Mouse (Mus musculus) left cerebral cortex, adult 11 months (tissue): ENCODE measurements around the gene Prr14.
"Not testable (repeated sequence)": the region's sequence is repeated elsewhere in the genome, so short reads cannot be mapped to it uniquely, and the experiment has no call there.

ENCODE experiments used
- DNase-seq: peaks from one replicate; pipeline ENCODE4 v3.0.0; 2022; ENCODE audit warnings: low spot score

Prr14 gene

DNA sequence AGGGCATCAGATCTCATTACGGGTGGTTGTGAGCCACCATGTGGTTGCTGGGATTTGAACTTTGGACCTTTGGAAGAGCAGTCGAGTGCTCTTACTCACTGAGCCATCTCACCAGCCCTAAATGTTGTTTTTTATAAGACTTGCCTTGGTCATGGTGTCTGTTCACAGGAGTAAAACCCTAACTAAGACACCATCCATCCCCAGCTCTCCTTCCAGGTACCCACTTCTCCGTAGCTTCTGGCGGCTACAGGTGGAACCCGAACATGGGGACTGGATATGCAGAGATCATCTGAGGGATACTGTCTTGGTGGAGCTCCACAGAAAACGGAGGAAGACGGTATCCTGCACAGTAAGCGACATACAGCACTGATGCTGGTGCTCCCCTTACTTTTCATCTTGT, at the start of gene Prr14:
TSS of gene Prr14 (plus strand) at position 301 of the 400 bp plus-strand sequence.
- not testable (repeated sequence) for DNase-seq

- no peak for DNase-seq
Observed at GRCm38 (mm10) chr7:127411418-127411817, 48.0 kb upstream of the Prr14 start.

DNA sequence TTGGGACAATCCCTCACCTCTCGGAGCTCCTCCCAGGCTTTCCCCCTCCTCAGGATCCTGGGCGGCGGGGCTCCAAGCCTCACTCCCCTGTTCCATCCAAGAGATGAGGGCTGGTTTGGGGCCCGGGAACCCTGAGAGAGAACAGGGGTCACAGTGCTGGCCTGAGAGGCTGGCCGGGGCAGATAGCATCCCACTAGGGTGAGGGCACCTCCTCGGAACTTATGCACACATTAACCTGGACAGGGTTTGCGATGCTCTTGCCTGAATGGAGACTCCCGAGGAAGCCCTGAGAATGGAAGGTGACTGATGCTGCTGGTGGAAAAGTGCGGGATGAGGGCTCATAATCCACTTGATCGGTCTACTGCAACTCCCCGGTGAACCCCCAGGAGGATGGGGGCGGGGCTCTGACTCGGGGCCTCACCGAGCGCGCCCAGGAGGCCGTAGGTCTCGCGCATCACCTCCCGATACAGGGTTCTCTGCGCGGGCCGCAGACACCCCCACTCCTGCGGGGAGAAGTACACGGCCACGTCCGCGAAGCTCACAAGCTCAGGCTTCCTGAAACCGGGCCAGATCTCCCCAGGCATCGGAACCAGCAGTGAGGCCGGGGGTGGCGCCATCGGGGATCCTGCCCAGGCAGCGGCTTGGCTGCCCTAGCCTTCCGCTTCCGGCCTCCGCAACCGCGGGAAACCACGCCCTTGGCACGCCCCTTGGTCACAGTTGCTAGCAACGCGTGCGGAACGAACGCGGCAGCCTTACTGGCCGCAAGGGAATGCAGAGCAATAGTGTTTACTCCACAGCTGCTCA, 37.8 kb upstream of the Prr14 start, which contains the start of gene Zfp688:
TSS of gene Zfp688 (minus strand) at position 681 of the 804 bp plus-strand sequence.
- DNase-seq: peak; percentile 79

DNA sequence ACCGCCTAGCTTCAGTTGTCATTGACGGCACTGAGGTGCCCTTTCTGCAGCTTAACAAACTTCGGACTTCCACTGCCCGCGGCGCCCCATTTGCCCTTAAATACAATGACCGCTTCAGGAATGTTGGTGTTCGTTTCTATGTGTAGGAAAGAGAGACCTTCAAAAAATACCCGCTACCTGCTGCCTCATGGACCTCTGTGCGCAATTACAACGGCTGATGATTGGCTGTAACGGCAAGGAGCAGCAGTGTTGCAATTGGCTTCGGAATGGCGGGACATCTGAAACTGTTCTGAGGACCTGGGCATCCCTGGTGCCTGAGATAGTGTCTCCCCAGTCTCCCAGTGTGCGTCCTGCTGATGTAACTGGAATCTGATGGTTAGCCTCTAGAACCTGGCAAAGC, 37.2 kb upstream of the Prr14 start:
- DNase-seq: peak; percentile 28

DNA sequence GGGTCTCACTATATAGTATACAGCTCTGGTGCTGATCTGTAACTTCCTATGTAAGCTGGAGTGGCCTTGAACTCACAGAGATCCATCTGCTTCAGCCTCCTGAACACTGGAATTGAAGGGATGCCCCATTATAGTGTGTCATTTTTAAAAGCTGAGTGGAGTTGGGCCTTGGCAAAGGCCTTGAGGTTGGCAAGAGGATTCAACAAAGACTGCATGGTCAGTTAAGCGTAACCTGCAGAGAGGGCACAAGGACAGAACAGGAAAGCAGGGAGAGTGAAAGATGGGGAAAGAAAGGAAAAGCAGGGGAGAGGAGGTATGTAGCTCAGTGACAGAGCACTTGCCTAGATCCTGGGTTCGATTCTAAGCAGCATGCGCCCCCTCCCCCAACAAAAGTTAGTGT, 34.1 kb upstream of the Prr14 start:
- DNase-seq: no peak

GRCm38 (mm10) chr7:127425911-127426310, 33.5 kb upstream of the Prr14 start:
- no peak for DNase-seq

DNA sequence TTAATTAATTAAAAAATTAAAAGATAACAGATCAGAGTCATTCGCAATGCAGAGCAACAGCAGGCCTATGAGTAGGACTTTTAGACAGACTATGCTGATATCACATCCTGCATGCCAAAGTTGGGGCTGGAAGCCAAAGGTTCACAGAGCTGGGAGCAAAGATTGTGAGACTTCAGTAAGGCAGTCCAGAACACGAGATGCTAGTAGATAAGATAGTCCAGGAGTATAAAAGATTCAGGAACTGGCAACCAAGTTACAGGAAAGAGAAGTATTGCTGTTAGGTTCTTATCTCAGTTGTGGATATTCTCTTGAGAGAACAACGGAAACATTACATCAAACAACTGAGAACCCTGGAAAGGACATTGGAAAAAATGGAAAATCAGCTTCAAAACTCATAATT, 33.1 kb upstream of the Prr14 start:
- DNase-seq: no peak

- no peak for DNase-seq
Observed at GRCm38 (mm10) chr7:127435206-127435605, 24.2 kb upstream of the Prr14 start.

DNA sequence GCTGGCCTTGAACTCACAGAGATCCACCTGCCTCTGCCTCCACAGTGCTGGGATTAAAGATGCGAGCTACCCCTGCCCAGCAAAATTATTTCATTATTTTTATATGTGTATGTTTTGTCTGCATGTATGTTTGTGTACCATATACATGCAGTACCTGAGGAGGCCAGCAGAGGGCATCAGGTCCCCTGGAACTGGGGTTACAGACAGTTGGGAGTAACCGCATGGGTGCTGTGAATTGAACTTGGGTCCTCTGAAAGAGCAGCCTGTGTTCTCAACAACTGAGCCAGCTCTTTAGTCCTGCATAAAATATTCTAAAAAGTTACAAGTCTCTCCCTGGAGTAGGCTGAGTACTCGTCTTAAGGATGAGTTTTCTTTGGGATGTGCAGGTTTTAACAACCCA, 21.7 kb upstream of the Prr14 start:
- DNase-seq: no peak

DNA sequence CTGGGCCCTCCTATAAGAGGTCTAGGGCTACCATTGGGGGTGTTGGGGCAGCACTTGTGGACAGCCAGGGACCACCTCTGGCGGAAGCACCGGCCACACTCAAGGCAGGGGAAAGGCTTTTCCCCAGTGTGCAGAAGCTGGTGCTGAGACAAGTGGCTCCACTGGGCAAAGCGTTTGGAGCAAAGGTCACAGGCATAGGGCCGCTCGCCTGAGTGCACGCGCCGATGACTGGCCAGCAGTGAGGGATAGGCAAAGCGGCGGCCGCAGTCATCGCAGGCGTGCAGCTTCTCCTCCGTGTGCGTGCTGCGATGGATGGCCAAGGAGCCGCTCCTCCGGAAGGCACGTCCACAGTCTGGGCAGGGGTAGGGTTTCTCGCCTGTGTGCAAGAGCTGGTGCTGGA, 15.4 kb upstream of the Prr14 start:
- no peak for DNase-seq

DNA sequence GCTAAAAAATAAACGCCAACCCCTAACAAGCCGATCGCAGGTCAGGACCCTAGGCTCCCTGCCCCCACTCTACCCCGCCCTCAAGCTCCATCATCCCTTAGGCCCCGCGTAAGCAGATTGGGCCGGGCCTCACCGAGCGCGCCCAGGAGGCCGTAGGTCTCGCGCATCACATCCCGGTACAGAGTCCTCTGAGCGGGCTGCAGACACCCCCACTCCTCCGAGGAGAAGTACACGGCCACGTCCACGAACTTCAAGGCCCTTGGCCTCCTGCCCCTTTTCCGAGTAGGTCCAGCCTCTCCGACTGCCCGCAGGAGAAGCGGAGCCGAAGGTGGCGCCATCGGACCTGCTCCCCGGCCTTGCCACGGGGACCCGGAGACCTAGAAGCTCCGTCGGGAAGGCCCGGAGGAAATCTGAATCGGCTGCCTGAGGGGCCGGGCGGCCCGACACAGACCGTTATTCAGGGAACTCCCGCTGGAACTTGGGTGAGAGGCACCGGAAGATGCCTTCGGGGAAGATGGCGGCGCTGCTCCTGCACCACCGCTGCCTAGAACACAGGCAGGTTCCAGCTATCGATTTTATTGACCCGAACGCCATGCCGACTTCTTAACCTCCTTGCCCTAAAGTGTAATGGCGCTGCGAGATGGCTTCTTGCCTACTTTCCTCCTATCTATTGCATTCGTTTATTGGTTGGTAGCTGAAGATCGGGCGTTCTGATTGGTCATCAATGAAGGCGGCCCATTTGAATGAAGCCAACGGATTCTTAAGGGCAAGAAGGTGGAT, 10.7 kb upstream of the Prr14 start, which contains the start of gene Zfp689:
TSS of gene Zfp689 (minus strand) at position 638 of the 780 bp plus-strand sequence.
- DNase-seq: peak; percentile 94

DNA sequence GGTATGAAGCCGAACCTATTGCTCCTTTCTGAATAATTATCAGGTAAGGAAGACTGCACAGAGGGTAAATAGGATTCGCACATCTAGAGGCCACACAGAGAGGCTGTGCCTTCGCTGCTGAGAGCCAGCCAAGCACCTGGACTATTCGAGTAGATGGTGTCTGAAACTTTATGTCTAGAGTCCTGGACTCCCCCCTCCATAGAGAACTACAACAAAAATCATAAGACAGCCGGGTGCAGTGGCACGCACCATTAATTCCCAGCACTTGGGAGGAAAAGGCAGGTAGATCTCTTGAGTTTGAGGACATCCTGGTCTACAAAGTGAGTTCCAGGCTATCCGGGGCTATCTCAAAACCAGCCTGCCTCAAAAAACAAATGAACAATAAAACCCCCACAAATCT, 9.4 kb upstream of the Prr14 start:
- no peak for DNase-seq

GRCm38 (mm10) chr7:127453056-127453455, 6.4 kb upstream of the Prr14 start:
- no peak for DNase-seq

DNA sequence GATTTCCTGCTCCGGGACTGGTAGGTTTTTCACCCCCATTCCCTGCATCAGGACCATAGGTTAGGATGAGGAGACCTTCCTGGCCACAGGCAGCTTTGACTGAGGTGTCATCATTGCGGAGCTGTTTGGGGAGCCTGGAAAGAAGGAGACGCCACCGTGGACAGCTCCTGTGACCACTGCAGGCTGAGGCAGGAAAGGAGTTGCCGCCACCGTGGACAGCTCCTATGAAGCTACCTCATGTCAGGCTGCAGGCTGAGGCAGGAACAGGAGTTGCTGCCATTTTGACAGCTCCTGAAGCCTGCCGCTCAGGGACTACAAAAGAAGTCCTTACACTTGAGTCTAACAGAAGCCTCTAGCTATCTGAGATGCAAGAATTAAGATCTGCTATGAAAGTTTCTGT, 4.5 kb upstream of the Prr14 start:
- no peak for DNase-seq

DNA sequence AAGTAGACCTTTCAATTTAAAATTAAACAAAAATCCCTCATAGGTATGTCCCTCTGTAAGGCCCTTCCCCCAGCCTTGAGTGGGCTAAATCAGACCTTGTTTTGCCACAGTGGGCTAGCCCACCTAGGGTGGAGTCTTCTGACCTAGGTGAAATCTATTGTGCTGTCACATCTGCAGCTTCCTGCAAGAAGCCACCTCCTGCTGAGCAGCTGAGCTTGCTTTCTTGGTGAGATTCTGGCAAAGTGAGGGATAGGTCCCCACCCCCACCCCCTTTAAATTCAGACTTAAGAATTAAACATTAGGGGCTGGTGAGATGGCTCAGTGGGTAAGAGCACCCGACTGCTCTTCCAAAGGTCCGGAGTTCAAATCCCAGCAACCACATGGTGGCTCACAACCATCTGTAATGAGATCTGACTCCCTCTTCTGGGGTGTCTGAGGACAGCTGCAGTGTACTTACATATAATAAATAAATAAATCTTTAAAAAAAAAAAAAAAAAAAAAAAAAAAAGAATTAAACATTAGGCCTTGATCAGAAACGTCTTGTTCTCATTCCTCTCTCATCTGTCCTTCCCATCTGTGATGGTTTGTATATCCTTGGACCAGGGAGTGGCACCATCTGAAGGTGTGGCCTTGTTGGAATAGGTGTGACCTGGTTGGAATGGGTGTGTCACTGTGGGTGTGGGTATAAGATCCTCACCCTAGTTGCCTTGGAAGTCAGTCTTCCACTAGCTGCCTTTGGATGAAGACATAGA, 864 bp upstream of the Prr14 start:
- DNase-seq: not testable (repeated sequence)

DNA sequence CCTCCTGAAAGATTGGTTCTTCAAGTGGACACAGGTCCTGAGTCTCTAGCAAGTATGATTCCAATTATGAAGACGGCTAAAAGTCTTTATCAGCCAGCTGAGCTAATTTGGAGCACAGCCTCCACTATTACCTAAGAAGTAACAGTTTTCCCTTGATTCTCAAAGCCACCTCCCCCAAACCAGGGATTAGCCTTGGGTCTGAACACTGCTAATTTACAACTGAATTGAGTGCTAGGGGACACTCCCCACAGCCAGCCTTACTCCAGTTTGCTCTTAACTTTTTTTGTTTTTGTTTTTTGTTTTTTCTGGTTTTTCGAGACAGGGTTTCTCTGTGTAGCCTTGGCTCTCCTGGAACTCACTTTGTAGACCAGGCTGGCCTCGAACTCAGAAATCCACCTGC, 5.8 kb downstream of the Prr14 start:
- DNase-seq: no peak

DNA sequence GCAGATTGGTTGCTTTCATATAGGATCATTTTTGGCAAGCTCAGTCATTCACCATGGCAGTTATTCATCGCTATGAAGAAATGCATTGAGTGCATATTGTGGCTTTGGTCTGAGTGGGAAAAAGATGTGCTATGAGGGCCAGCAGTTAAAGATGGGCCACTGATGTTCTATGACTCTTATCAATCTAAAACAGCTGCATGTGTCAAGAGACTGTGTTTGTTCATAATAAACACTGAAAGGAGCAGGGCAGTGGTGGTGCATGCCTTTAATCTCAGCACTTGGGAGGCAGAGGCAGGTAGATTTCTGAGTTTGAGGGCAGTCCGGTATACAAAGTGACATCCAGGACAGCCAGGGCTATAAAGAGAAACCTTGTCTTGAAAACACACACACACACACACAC, 6.3 kb downstream of the Prr14 start:
- not testable (repeated sequence) for DNase-seq

- DNase-seq: no peak
Observed at GRCm38 (mm10) chr7:127466606-127467005, 7.2 kb downstream of the Prr14 start.

- no peak for DNase-seq
Observed at GRCm38 (mm10) chr7:127470011-127470715, 10.8 kb downstream of the Prr14 start.

- DNase-seq: peak; percentile 95
Observed at GRCm38 (mm10) chr7:127470743-127471645, 11.6 kb downstream of the Prr14 start.

DNA sequence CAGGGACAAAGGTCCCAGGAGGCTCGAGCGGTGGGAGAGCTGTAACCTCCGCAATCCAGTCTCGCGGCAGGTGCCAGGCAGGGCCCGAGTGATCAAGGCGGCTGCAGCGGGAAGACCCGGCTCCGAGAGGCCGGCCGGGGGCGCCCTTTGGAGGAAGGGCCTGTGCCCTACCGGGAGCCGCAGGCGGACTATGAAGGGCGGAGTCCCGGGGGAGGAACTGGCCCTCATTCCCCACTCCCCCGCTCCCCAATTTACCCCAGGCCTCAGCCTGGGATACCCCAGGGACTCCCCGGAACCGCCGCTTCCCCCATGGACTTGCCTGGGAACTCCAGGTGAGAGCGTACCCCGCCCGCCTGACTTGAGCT, 12.2 kb downstream of the Prr14 start:
- DNase-seq: no peak
